Mouse (Mus musculus) myocyte (in vitro differentiated cells): Measurements from ENCODE around the gene Gtf2ird2.

Source experiments
- CEBPB ChIP-seq: IDR thresholded peaks from 2 replicates; pipeline ENCODE4 v1.6.1; 2011; ENCODE audit warnings: mild to moderate bottlenecking, moderate library complexity; ENCODE audit not compliant: poor library complexity, insufficient read depth, severe bottlenecking
- E2F4 ChIP-seq: IDR thresholded peaks from one replicate; pipeline ENCODE4 v1.6.1; 2011; ENCODE audit warnings: mild to moderate bottlenecking, control low read depth, moderate library complexity; ENCODE audit not compliant: insufficient read depth
- MAX ChIP-seq: IDR thresholded peaks from one replicate; pipeline ENCODE4 v1.6.1; 2011; ENCODE audit warnings: low read depth, mild to moderate bottlenecking, control low read depth
- MYOD1 ChIP-seq, 3 experiments: IDR thresholded peaks; one replicate each; pipeline ENCODE4 v1.6.1; 2011; ENCODE audit warnings: control low read depth in 2 of 3, low read depth in 2 of 3, mild to moderate bottlenecking in 2 of 3, moderate library complexity in 1 of 3; ENCODE audit not compliant: insufficient read length in 2 of 3, control insufficient read depth in 1 of 3
- MYOG ChIP-seq, 3 experiments: IDR thresholded peaks; one replicate each; pipeline ENCODE4 v1.6.1; 2011; ENCODE audit warnings: control low read depth in 2 of 3, low read depth in 2 of 3, mild to moderate bottlenecking in 2 of 3; ENCODE audit not compliant: insufficient read length in 2 of 3, control insufficient read depth in 1 of 3, insufficient read depth in 1 of 3
- POLR2A ChIP-seq: IDR thresholded peaks from one replicate; pipeline ENCODE4 v1.6.1; 2011; ENCODE audit warnings: low read depth, mild to moderate bottlenecking, control low read depth, moderate library complexity; ENCODE audit not compliant: insufficient read length
- POLR2AphosphoS2 ChIP-seq: IDR thresholded peaks from one replicate; pipeline ENCODE4 v1.6.1; 2011; ENCODE audit warnings: low read depth, control low read depth; ENCODE audit not compliant: insufficient read length
- REST ChIP-seq: IDR thresholded peaks from one replicate; pipeline ENCODE4 v1.6.1; 2011; ENCODE audit warnings: mild to moderate bottlenecking, control low read depth, moderate library complexity; ENCODE audit not compliant: insufficient read depth, insufficient read length
- SRF ChIP-seq: IDR thresholded peaks from one replicate; pipeline ENCODE4 v1.6.1; 2011; ENCODE audit warnings: low read depth; ENCODE audit not compliant: control insufficient read depth, insufficient read length
- TCF12 ChIP-seq: IDR thresholded peaks from one replicate; pipeline ENCODE4 v1.6.1; 2011; ENCODE audit warnings: mild to moderate bottlenecking, control low read depth; ENCODE audit not compliant: poor library complexity, insufficient read depth, severe bottlenecking
- TCF3 ChIP-seq: IDR thresholded peaks from one replicate; pipeline ENCODE4 v1.6.1; 2011; ENCODE audit warnings: low read depth, control low read depth; ENCODE audit not compliant: insufficient read length
- USF1 ChIP-seq: IDR thresholded peaks from one replicate; pipeline ENCODE4 v1.6.1; 2011; ENCODE audit warnings: low read depth, mild to moderate bottlenecking, control low read depth, moderate library complexity

- TF ChIP-seq MYOD1 (IDR thresholded peaks at IDR 0.05; ENCODE audit: control insufficient read depth in 1 of 3, insufficient read length in 2 of 3, low read depth in 2 of 3), result no peak
- TF ChIP-seq POLR2A, result no peak
- TF ChIP-seq MAX, result no peak
- TF ChIP-seq POLR2AphosphoS2, result no peak
- TF ChIP-seq E2F4, result no peak
- TF ChIP-seq USF1, result no peak
- TF ChIP-seq REST, result no peak
- no peak for TF ChIP-seq SRF
- no peak for TF ChIP-seq MYOG (IDR thresholded peaks at IDR 0.05; ENCODE audit: control insufficient read depth in 1 of 3, insufficient read depth in 1 of 3, insufficient read length in 2 of 3, low read depth in 2 of 3)
- TF ChIP-seq CEBPB, result no peak
- TF ChIP-seq TCF12, result no peak
- TF ChIP-seq TCF3, result no peak
Measured at GRCm38 (mm10) chr5:134227574-134228248, 43.9 kb downstream of the Gtf2ird2 start.
